Mouse (Mus musculus): ENCODE measurements around the gene Hmcn1. TPM values are rescaled to one million over a fixed set of nuclear protein-coding genes. Genes with fewer than 3 reads are reported as not detected.

Gene Hmcn1
- polyA plus RNA-seq, 1 experiment, result 0.25 TPM

- Histone ChIP-seq H3K4me3 (replicated peaks; ENCODE audit: control insufficient read depth, low read depth, low read length) (no peak overlapping the region), H3K4me1 (ENCODE audit: control insufficient read depth, insufficient read depth, low read length) (no peaks in the 10 kb centered on the region), H3K27ac (ENCODE audit: control insufficient read depth, insufficient read depth, low read depth, low read length, poor library complexity) (no peak overlapping the region)
- WGBS, result 77% methylated on average over 4 of the region's 4 CpGs
- TF ChIP-seq POLR2A (IDR thresholded peaks at IDR 0.05; ENCODE audit: borderline replicate concordance, control insufficient read depth, low read depth, low read length) (no peak), CTCF (IDR thresholded peaks at IDR 0.05; ENCODE audit: control insufficient read depth, insufficient read depth, low read length) (no peak)
Observed at GRCm38 (mm10) chr1:150936821-150937220, 56.4 kb downstream of the Hmcn1 start.

- Histone ChIP-seq H3K27ac (ENCODE audit: control insufficient read depth, insufficient read depth, low read depth, low read length, poor library complexity) (no peak overlapping the region), H3K4me3 (replicated peaks; ENCODE audit: control insufficient read depth, low read depth, low read length) (no peak overlapping the region), H3K4me1 (ENCODE audit: control insufficient read depth, insufficient read depth, low read length) (no peaks in the 10 kb centered on the region)
- no peak for TF ChIP-seq CTCF (IDR thresholded peaks at IDR 0.05; ENCODE audit: control insufficient read depth, insufficient read depth, low read length)
- TF ChIP-seq POLR2A (IDR thresholded peaks at IDR 0.05; ENCODE audit: borderline replicate concordance, control insufficient read depth, low read depth, low read length), result no peak
- 72% methylated on average over 9 of the region's 9 CpGs for WGBS
Observed at GRCm38 (mm10) chr1:150933616-150934015, 59.6 kb downstream of the Hmcn1 start.

- no peak for TF ChIP-seq CTCF (IDR thresholded peaks at IDR 0.05; ENCODE audit: control insufficient read depth, insufficient read depth, low read length)
- TF ChIP-seq POLR2A (IDR thresholded peaks at IDR 0.05; ENCODE audit: borderline replicate concordance, control insufficient read depth, low read depth, low read length), result no peak
- Histone ChIP-seq H3K4me3 (replicated peaks; ENCODE audit: control insufficient read depth, low read depth, low read length) (no peak overlapping the region), H3K4me1 (ENCODE audit: control insufficient read depth, insufficient read depth, low read length) (no peaks in the 10 kb centered on the region), H3K27ac (ENCODE audit: control insufficient read depth, insufficient read depth, low read depth, low read length, poor library complexity) (no peak overlapping the region)
- WGBS, result 73% methylated on average over 9 of the region's 9 CpGs
Observed at GRCm38 (mm10) chr1:150920860-150921259, 72.4 kb downstream of the Hmcn1 start.

GRCm38 (mm10) chr1:150920276-150920675 is 73.0 kb downstream of the Hmcn1 start:
- Histone ChIP-seq H3K4me3 (replicated peaks; ENCODE audit: control insufficient read depth, low read depth, low read length) (no peak overlapping the region), H3K27ac (ENCODE audit: control insufficient read depth, insufficient read depth, low read depth, low read length, poor library complexity) (no peak overlapping the region), H3K4me1 (ENCODE audit: control insufficient read depth, insufficient read depth, low read length) (no peaks in the 10 kb centered on the region)
- WGBS, result 24% methylated on average over 6 of the region's 6 CpGs
- TF ChIP-seq CTCF (IDR thresholded peaks at IDR 0.05; ENCODE audit: control insufficient read depth, insufficient read depth, low read length), result no peak

DNA sequence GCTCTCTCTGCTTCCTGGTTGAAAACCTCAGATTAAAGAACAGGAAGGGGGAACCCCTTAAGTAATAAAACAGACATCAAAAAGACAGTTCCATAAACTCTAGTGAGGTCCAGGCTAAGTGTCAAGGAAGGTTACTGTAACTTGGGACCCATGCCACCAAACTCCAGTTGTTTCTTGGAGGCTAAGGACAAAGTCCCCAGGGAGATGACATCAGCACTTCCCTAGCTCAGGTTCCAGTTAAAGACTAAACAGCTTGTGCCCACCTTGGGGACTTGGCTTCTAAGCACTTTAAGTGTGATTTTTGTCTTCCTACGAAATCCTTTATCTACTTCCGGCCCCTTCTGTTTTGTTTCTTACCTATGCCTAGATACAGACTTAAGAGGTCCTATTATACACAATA is 78.3 kb downstream of the Hmcn1 start:
- H3K27ac ChIP-seq (ENCODE audit: control insufficient read depth, insufficient read depth, low read depth, low read length, poor library complexity), result no peak overlapping the region
- H3K4me3 ChIP-seq (replicated peaks; ENCODE audit: control insufficient read depth, low read depth, low read length), result no peak overlapping the region
- no peaks in the 10 kb centered on the region for H3K4me1 ChIP-seq (ENCODE audit: control insufficient read depth, insufficient read depth, low read length)
- 39% methylated on average over 2 of the region's 2 CpGs for WGBS
- TF ChIP-seq CTCF (IDR thresholded peaks at IDR 0.05; ENCODE audit: control insufficient read depth, insufficient read depth, low read length) (no peak), POLR2A (IDR thresholded peaks at IDR 0.05; ENCODE audit: borderline replicate concordance, control insufficient read depth, low read depth, low read length) (no peak)

DNA sequence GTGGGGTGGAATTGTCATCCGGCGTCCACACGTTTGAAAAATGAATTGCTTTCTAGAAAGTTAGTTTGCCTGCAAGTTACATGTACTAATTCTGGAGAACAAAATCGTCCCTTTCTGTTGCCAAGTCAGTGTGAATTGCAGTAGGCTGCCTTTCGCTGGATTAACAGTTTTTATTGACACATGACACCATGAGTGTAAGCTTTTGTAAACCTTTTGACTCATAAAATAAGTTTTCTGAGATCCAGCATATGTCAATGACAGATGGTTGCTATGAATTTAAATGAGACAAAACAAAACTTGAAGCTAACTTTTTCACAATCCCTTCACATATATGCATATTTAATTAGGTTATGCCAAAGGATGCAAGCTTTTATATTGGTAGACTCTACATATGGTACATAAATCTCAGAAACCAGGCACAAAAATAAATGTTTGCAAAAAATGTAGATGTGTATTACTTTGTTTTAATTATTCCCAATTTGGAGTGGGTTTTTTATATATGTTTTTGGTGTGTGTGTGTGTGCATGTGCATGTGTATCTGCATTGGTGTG is 79.6 kb downstream of the Hmcn1 start:
- TF ChIP-seq POLR2A (IDR thresholded peaks at IDR 0.05; ENCODE audit: borderline replicate concordance, control insufficient read depth, low read depth, low read length) (no peak), CTCF (IDR thresholded peaks at IDR 0.05; ENCODE audit: control insufficient read depth, insufficient read depth, low read length) (no peak)
- 83% methylated on average over 5 of the region's 5 CpGs for WGBS
- Histone ChIP-seq H3K4me3 (replicated peaks; ENCODE audit: control insufficient read depth, low read depth, low read length) (no peak overlapping the region), H3K27ac (ENCODE audit: control insufficient read depth, insufficient read depth, low read depth, low read length, poor library complexity) (no peak overlapping the region), H3K4me1 (ENCODE audit: control insufficient read depth, insufficient read depth, low read length) (no peaks in the 10 kb centered on the region)

- TF ChIP-seq CTCF (IDR thresholded peaks at IDR 0.05; ENCODE audit: control insufficient read depth, insufficient read depth, low read length) (no peak), POLR2A (IDR thresholded peaks at IDR 0.05; ENCODE audit: borderline replicate concordance, control insufficient read depth, low read depth, low read length) (no peak)
- H3K4me1 ChIP-seq (ENCODE audit: control insufficient read depth, insufficient read depth, low read length), result no peaks in the 10 kb centered on the region
- WGBS, result 77% methylated on average over 2 of the region's 2 CpGs
- H3K27ac ChIP-seq (ENCODE audit: control insufficient read depth, insufficient read depth, low read depth, low read length, poor library complexity), result no peak overlapping the region
- H3K4me3 ChIP-seq (replicated peaks; ENCODE audit: control insufficient read depth, low read depth, low read length), result no peak overlapping the region
Observed at GRCm38 (mm10) chr1:150909642-150910041, 83.6 kb downstream of the Hmcn1 start.

DNA sequence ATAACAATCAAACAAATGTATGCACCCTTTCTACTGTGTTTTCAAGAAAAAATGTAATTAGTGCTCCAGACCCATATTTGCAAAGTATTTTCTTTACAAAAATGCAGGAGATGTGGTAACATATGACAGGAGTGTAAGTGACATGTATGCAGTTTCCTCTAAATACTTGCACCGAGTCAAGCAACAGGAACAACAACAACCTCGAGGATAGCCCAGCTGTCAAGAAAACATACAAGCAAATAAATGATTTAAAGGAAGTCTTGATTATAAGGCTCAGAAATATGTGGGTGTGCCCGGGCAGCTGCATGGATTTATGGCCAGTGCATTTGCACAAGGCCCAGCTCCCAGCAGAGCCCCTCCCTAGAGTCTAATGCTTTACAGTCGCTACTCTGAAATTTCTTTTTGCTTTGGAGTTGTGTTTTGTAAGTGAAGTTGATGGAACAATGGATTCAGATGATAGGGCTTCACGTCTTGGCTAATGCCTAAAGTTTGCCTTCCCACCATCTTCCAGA is 99.5 kb downstream of the Hmcn1 start:
- Histone ChIP-seq H3K4me3 (replicated peaks; ENCODE audit: control insufficient read depth, low read depth, low read length) (no peak overlapping the region), H3K27ac (ENCODE audit: control insufficient read depth, insufficient read depth, low read depth, low read length, poor library complexity) (no peak overlapping the region), H3K4me1 (ENCODE audit: control insufficient read depth, insufficient read depth, low read length) (no peaks in the 10 kb centered on the region)
- no peak for TF ChIP-seq POLR2A (IDR thresholded peaks at IDR 0.05; ENCODE audit: borderline replicate concordance, control insufficient read depth, low read depth, low read length)
- WGBS, result 57% methylated on average over 5 of the region's 5 CpGs

DNA sequence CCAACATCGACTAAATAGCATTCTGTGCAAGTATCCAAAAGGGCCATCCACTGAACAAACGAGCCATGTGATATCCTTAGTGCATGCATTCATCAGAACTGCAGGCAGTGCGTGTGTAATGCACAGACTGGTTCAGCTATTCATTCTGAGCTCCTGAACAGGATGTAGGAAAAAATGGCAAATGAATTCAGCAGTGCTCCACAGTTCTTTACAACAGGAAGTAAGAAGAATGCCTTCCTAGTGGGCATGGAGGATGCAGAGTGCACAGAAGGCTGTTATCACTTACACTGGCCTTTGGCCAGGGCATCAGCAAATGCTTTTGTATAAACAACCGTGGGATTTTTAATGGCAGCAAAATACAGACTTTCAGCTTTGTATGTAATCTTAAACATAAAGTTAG is 103.2 kb downstream of the Hmcn1 start:
- WGBS, result 53% methylated on average over 4 of the region's 4 CpGs
- TF ChIP-seq CTCF (IDR thresholded peaks at IDR 0.05; ENCODE audit: control insufficient read depth, insufficient read depth, low read length) (no peak), POLR2A (IDR thresholded peaks at IDR 0.05; ENCODE audit: borderline replicate concordance, control insufficient read depth, low read depth, low read length) (no peak)
- no peak overlapping the region for H3K4me3 ChIP-seq (replicated peaks; ENCODE audit: control insufficient read depth, low read depth, low read length)

More for the DNA sequence above, 103.2 kb downstream of the Hmcn1 start:
- H3K4me1 ChIP-seq (ENCODE audit: control insufficient read depth, insufficient read depth, low read length), result no peaks in the 10 kb centered on the region
- no peak overlapping the region for H3K27ac ChIP-seq (ENCODE audit: control insufficient read depth, insufficient read depth, low read depth, low read length, poor library complexity)
